Mouse (Mus musculus): ENCODE data around the gene Fars2.
"Not testable (repeated sequence)": the region's sequence is repeated elsewhere in the genome, so short reads cannot be mapped to it uniquely, and the experiment has no call there.

The Fars2 gene

GRCm38 (mm10) chr13:36367712-36368491 is 250.7 kb downstream of the Fars2 start:
- DNase-seq (ENCODE audit: low read depth, low spot score): no peak

GRCm38 (mm10) chr13:36368799-36369198 is 251.6 kb downstream of the Fars2 start:
- no peak for DNase-seq (ENCODE audit: low read depth, low spot score)

GRCm38 (mm10) chr13:36369400-36369799 is 252.2 kb downstream of the Fars2 start:
- DNase-seq (ENCODE audit: low read depth, low spot score): no peak

- DNase-seq (ENCODE audit: low read depth, low spot score): no peak
These were observed 266.0 kb downstream of the Fars2 start for GRCm38 (mm10) chr13:36383236-36383635.

- DNase-seq (ENCODE audit: low read depth, low spot score): no peak
These were observed 268.9 kb downstream of the Fars2 start for GRCm38 (mm10) chr13:36386074-36386473.

GRCm38 (mm10) chr13:36391936-36392335 is 274.7 kb downstream of the Fars2 start:
- no peak for DNase-seq (ENCODE audit: low read depth, low spot score)

- no peak for DNase-seq (ENCODE audit: low read depth, low spot score)
These were observed 275.5 kb downstream of the Fars2 start for GRCm38 (mm10) chr13:36392666-36393065.

GRCm38 (mm10) chr13:36401011-36401410 is 283.8 kb downstream of the Fars2 start:
- DNase-seq (ENCODE audit: low read depth, low spot score): no peak

- DNase-seq (ENCODE audit: low read depth, low spot score): no peak
These were observed 296.1 kb downstream of the Fars2 start for GRCm38 (mm10) chr13:36413276-36413675.

GRCm38 (mm10) chr13:36415176-36415575 is 298.0 kb downstream of the Fars2 start:
- no peak for DNase-seq (ENCODE audit: low read depth, low spot score)

- no peak for DNase-seq (ENCODE audit: low read depth, low spot score)
These were observed 299.3 kb downstream of the Fars2 start for GRCm38 (mm10) chr13:36416546-36416945.

GRCm38 (mm10) chr13:36419357-36419756 is 302.1 kb downstream of the Fars2 start:
- no peak for DNase-seq (ENCODE audit: low read depth, low spot score)

GRCm38 (mm10) chr13:36422446-36422845 is 305.2 kb downstream of the Fars2 start:
- no peak for DNase-seq (ENCODE audit: low read depth, low spot score)

- not testable (repeated sequence) for DNase-seq (ENCODE audit: low read depth, low spot score)
These were observed 308.9 kb downstream of the Fars2 start for GRCm38 (mm10) chr13:36425824-36426705.

- no peak for DNase-seq (ENCODE audit: low read depth, low spot score)
These were observed 312.4 kb downstream of the Fars2 start for GRCm38 (mm10) chr13:36429500-36430189.

GRCm38 (mm10) chr13:36430420-36431114 is 313.4 kb downstream of the Fars2 start:
- no peak for DNase-seq (ENCODE audit: low read depth, low spot score)

GRCm38 (mm10) chr13:36431974-36432518 is 314.8 kb downstream of the Fars2 start:
- no peak for DNase-seq (ENCODE audit: low read depth, low spot score)

- no peak for DNase-seq (ENCODE audit: low read depth, low spot score)
These were observed 327.7 kb downstream of the Fars2 start for GRCm38 (mm10) chr13:36444748-36445423.

- DNase-seq (ENCODE audit: low read depth, low spot score): no peak
These were observed 330.7 kb downstream of the Fars2 start for GRCm38 (mm10) chr13:36447947-36448346.

- DNase-seq (ENCODE audit: low read depth, low spot score): no peak
These were observed 331.4 kb downstream of the Fars2 start for GRCm38 (mm10) chr13:36448565-36448964.

- DNase-seq (ENCODE audit: low read depth, low spot score): no peak
These were observed 334.2 kb downstream of the Fars2 start for GRCm38 (mm10) chr13:36451437-36451836.
